Mouse (Mus musculus) liver, adult 2 months (tissue): ENCODE results near the gene Gm29797.

Experiments used
- CTCF ChIP-seq: fragments of 200-500 bp; IDR thresholded peaks from 2 replicates; pipeline ENCODE4 v1.5.1; 2011; ENCODE audit warnings: low read depth, low read length, control low read depth
- POLR2A ChIP-seq: fragments of 200-500 bp; IDR thresholded peaks from 2 replicates; pipeline ENCODE4 v1.6.1; 2011; ENCODE audit warnings: low read length, control low read depth; ENCODE audit not compliant: insufficient read depth; ENCODE audit errors: extremely low read depth

DNA sequence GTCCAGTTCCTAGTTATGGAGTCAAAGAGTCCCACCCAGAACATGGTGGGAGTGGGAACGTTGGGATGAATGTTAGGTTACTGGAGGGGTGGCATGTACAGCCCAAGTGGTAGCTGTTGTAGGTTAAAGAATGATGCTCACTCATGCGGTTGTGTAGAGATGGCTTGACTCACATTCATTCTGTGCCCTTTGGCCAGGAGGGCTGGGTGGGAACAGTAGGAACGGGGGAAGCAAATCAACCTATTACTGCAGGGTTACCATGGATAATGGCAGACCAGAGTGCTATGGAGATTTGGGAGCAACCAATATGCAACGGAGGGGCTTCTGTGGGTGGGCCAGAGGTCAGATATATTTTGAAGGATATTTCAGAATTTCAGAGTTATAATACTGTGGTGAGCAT is 18.1 kb downstream of the Gm29797 start:
- TF ChIP-seq CTCF = no peak
- no peak for TF ChIP-seq POLR2A
